Mouse (Mus musculus): Measurements from ENCODE around the gene Gas7.

DNA sequence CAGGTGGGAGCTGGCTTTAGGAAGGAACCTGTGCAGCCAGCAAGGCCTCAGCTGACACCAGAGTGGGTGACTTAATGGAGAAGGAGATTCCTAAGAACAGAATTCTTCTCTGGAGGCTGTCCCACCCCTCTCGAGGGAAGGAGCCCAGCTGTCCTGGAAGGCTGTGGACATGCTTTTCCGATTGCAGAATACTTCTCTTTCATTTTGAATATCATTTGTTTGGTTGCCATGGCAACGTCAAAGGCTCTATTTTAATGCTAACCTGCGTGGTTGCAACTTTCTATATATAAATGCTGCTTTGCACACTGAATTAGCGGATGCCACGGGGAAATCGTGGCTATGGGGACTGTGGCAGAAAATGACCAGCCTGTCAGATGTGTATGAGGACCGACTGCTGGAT lies 115.7 kb downstream of the Gas7 start:
- no peak for TF ChIP-seq EP300 (IDR thresholded peaks at IDR 0.05; ENCODE audit: low read depth)
- TF ChIP-seq CTCF (IDR thresholded peaks at IDR 0.05; ENCODE audit: low read depth) = no peak
